In genomic region chr16:44658306-44658705, GRCm38 (mm10) we compare ENCODE assay signal across 18 mouse cellular contexts.
DNase-seq lines count a peak whose midpoint lies in the region; ATAC-seq and TF ChIP-seq lines count a peak whose summit lies in the region.
"Had no signal": no experiment of that assay in that cellular context is flagged by ENCODE, and none has a peak within 500 bp of the region (broad histone marks: within the 10 kb centered on the region; RNA-seq: fewer than 3 reads in every experiment).

No protein-coding gene starts in this region.

- peak; percentile 12 for DNase-seq in adrenal gland, postnatal 14 days
- no peak for DNase-seq in adrenal gland, postnatal 4 days (ENCODE audit: low spot score in 2 of 2)
- peak; percentile 6 for DNase-seq in kidney, adult 18-20 months
- peak; percentile 65 for DNase-seq in kidney, adult 2 months
- peak; percentile 63 for DNase-seq in kidney, postnatal 14 days
- DNase-seq in spleen, adult 18-20 months: no peak
- DNase-seq: cerebellum, adult 2 months; gastrocnemius, postnatal 36 days; heart, postnatal 36 days; layer of hippocampus, adult 9-11 months; lung, postnatal 36 days; right cerebral cortex, postnatal 25 days had no signal

- 44% methylated on average over 8 of the region's 8 CpGs for WGBS in kidney, embryonic 16.5 days
- WGBS in kidney, adult 2 months: 49% methylated on average over 8 of the region's 8 CpGs

- H3K27me3 ChIP-seq in kidney, embryonic 16.5 days (ENCODE audit: insufficient read depth, low read length): no peaks in the 10 kb centered on the region
- no peaks in the 10 kb centered on the region for H3K27me3 ChIP-seq in kidney, adult 2 months (replicated peaks; ENCODE audit: control insufficient read depth, insufficient read depth, low read length)
- H3K27me3 ChIP-seq: heart, embryonic 15.5 days; hindbrain, embryonic 13.5 days; liver, embryonic 15.5 days; lung, embryonic 15.5 days had no signal

- H3K27ac ChIP-seq in kidney, embryonic 16.5 days (ENCODE audit: low read length): no peak overlapping the region
- 0 out of 2 replicates have a peak overlapping the region, but pooled peaks have one; percentile 38 for H3K27ac ChIP-seq in kidney, adult 2 months (ENCODE audit: insufficient read depth, low read depth, low read length)
- H3K27ac ChIP-seq: heart, embryonic 15.5 days; hindbrain, embryonic 13.5 days; liver, embryonic 15.5 days; lung, embryonic 15.5 days had no signal

- H3K4me2 ChIP-seq in kidney, embryonic 16.5 days (replicated peaks; ENCODE audit: low read depth, low read length): no peak overlapping the region
- H3K4me2 ChIP-seq: heart, embryonic 15.5 days; hindbrain, embryonic 13.5 days; liver, embryonic 15.5 days; lung, embryonic 15.5 days had no signal

- no peak for TF ChIP-seq CTCF in kidney, adult 2 months (conservative IDR thresholded peaks at IDR 0.05; ENCODE audit: insufficient read depth, insufficient read length, low read depth, low read length)

- no peaks in the 10 kb centered on the region for H3K36me3 ChIP-seq in kidney, embryonic 16.5 days (ENCODE audit: insufficient read depth, low read length)
- H3K36me3 ChIP-seq in kidney, adult 2 months (ENCODE audit: control insufficient read depth, insufficient read depth, low read length): no peaks in the 10 kb centered on the region
- H3K36me3 ChIP-seq: heart, embryonic 15.5 days; hindbrain, embryonic 13.5 days; liver, embryonic 15.5 days; lung, embryonic 15.5 days had no signal

- ATAC-seq in kidney, embryonic 16.5 days (ENCODE audit: low FRiP score, low TSS enrichment): no peak
- no peak for ATAC-seq in megakaryocyte-erythroid progenitor cell, adult 5-6 weeks (replicated peaks; ENCODE audit: low FRiP score, low TSS enrichment, poor library complexity, severe bottlenecking)

- H3K4me1 ChIP-seq in kidney, embryonic 16.5 days (ENCODE audit: insufficient read depth, low read length): no peaks in the 10 kb centered on the region
- H3K4me1 ChIP-seq in kidney, adult 2 months (ENCODE audit: control insufficient read depth, insufficient read depth, low read length): peaks cover 2% of the 10 kb centered on the region
- H3K4me1 ChIP-seq: heart, embryonic 15.5 days; liver, embryonic 15.5 days; lung, embryonic 15.5 days had no signal

- H3K9me3 ChIP-seq in kidney, embryonic 16.5 days (ENCODE audit: low read length): no peaks in the 10 kb centered on the region
- H3K9me3 ChIP-seq: heart, embryonic 15.5 days; hindbrain, embryonic 13.5 days; liver, embryonic 15.5 days; lung, embryonic 15.5 days had no signal

- H3K4me3 ChIP-seq in kidney, embryonic 16.5 days (ENCODE audit: low read length): no peak overlapping the region
- no peak overlapping the region for H3K4me3 ChIP-seq in kidney, adult 2 months (ENCODE audit: insufficient read depth, low read depth, low read length)
- H3K4me3 ChIP-seq: heart, embryonic 15.5 days; hindbrain, embryonic 13.5 days; liver, embryonic 15.5 days; lung, embryonic 15.5 days had no signal

- no peak overlapping the region for H3K9ac ChIP-seq in kidney, embryonic 16.5 days (replicated peaks; ENCODE audit: low read length)
- H3K9ac ChIP-seq: heart, embryonic 15.5 days; hindbrain, embryonic 13.5 days; liver, embryonic 15.5 days; lung, embryonic 15.5 days had no signal

- no peak for TF ChIP-seq POLR2A in kidney, adult 2 months (IDR thresholded peaks at IDR 0.05; ENCODE audit: low read depth, low read length)

Comparison
In these comparisons a context has a peak if more than half of its experiments do, and no peak if none do; other contexts are left out.
1. DNase-seq: peak in adrenal gland, postnatal 14 days (single experiment), kidney, adult 18-20 months (single experiment), kidney, adult 2 months (single experiment) and kidney, postnatal 14 days (single experiment); none in adrenal gland, postnatal 4 days (0 of 2) and spleen, adult 18-20 months (0 of 2).